Mouse (Mus musculus) spleen, postnatal 4 days (tissue): ENCODE results near the gene Smn1.
"Not testable (repeated sequence)": the region's sequence is repeated elsewhere in the genome, so short reads cannot be mapped to it uniquely, and the experiment has no call there.

Experiments
- DNase-seq, 2 experiments: peaks; one replicate each; pipeline ENCODE4 v3.0.0; 2022; ENCODE audit warnings: low spot score in 2 of 2

Gene Smn1

DNA sequence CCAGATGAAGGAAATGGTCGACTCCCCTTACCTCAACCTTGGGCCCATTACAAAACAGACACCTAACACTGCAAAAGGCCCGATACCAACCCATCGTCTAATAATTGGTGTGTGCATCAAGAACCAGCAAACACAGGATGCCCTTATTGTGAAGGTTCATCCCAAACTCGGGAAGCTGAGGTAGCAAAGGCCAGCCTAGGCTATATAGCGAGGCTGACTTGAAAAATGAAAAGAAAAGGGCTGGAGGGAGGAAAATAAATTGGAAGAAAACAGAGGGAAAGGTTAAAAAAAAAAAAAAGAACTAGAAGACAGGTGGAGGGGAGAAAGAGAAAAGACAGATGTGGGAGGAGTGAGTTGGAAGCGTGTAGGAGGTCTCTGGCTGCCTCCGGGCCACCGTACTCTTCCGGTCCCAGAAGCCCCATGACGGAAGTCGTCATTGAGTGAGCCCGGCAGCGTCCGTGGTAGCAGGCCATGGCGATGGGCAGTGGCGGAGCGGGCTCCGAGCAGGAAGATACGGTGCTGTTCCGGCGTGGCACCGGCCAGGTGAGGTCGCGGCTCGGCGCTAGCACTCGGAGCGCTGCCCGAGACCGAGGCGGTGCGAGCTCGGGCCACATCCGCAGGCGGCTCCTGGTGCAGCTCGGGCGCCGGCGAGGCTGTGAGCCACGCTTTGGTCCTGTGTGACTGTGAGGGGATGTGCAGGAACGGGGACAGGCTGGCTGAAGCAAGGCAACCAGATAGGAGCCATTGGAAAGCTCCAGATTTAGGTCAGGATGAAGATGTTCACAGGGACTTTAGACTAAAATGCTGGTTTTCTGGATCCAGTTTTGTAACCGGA lies at the start of gene Smn1:
Smn1 (plus strand) TSS at position 430 of the 835 bp plus-strand sequence.
- peak; percentile 83 to 91 for DNase-seq

DNA sequence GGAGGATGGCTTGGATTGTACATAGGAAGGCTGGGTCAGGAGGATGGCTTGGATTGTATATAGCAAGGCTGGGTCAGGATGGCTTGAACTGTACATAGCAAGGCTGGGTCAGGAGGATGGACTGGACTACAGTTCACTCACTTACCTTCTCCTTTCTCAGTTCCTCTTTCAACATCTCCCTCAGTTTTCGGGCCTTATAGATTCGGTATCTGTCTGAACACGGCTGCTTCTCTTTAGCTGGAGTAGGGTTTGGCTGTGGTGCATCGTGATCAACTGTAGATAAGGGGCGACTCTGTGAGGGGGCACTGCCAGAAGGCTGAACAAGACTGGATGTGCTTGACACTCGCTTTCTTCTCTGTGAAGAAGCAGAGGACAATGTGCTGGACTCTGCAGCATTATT lies 25.8 kb upstream of the Smn1 start:
- peak in 1 of 2 experiments; percentile 8 for DNase-seq

DNA sequence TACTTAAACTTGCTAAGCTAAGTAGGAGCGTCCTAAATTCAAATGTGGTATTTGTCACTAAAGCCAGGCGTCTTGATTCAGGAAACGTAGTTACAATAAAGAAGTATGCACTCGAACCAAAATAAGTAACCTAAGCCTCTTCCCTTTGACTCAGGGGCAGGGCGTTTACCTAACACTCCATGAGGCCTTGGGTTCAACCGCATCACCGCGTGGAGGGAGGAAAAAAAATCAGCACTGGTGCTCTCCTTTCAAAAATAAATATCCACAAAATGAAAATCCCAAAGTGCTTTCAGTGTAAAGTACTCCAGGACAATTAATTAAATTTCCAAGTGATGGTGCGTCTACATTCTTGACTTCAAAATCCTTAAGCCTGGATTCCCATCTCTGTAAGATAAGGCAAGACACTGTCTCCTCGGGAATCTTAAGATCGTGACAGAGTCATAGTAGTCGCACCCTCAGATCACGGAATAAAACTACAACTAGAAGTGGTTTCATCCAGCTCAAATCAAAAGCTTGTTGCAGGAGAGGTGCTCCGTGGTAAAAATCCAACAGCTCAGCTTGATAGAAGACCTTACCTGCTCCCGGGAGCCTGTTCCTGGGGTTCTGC lies 21.5 kb upstream of the Smn1 start:
- peak in 1 of 2 experiments; percentile 55 for DNase-seq

DNA sequence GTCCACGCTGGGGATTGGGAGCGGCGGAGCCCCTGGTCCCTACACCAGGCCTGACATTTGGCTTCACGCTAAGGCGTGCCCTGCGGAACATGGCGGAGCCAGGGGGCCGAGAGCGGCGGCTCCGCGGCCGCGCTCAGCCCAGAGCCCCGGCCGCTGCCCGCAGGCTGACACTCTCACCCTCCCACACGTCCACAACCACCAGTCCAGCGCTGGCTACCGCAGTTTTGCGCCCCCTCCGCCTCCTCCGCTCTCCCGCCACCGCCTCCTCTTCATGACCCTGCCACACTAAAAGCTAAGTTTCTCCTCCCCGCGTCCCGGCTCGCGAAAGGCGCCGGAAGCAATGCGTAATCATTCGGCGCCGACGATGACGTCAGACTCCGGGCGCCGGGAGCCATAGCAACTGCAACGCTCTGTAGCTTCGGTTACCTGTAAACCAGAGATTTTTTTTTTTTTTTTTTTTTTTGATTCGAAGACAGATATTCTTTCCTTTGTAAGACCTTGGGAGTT lies 20.9 kb upstream of the Smn1 start, which contains the start of gene Bdp1:
Bdp1 (minus strand) TSS at position 323 of the 507 bp plus-strand sequence.
- DNase-seq = peak; percentile 91 to 98

DNA sequence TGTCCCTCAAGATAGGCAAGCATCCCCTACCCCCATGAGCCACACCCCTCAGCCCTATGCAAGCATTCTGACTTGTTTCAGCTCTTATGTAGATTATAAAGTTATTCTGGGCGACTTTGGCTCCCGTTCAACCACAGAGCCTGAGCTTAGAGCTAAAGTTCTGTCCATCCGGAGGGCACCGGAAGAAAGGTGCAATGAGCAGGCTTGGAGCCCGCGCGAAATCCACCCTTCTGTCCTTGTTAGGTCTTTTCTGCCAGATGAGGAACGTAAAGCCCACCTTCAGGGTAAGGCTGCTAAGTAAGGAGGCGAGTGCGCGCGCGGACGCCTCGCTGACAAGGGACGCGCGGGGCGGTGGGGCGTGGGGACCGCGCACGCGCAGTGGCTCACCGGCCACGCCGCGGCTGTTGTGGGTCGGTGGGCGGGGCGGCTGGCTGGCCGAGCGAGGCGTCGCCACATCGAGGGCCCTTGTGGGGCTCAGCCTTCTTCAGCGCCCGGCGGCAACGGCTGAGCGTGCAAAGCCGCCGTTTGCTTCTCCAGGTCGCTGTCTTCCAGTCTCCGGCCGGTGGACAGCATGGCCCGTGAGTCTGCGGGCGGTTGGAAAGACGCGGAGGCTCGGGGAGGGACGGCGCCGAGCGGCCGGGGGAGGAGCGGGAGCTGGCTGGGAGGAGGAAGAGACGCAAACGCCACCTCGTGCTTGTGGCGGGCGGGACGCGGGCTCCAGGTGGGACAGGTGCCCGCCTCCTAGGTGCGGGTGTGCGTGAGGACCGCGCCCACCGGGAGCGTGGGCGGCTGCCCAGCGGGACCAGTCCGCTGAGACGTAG lies 16.8 kb upstream of the Smn1 start, which contains the start of gene Serf1:
Serf1 (plus strand) TSS at position 361 of the 821 bp plus-strand sequence.
- DNase-seq = peak; percentile 73 to 86

DNA sequence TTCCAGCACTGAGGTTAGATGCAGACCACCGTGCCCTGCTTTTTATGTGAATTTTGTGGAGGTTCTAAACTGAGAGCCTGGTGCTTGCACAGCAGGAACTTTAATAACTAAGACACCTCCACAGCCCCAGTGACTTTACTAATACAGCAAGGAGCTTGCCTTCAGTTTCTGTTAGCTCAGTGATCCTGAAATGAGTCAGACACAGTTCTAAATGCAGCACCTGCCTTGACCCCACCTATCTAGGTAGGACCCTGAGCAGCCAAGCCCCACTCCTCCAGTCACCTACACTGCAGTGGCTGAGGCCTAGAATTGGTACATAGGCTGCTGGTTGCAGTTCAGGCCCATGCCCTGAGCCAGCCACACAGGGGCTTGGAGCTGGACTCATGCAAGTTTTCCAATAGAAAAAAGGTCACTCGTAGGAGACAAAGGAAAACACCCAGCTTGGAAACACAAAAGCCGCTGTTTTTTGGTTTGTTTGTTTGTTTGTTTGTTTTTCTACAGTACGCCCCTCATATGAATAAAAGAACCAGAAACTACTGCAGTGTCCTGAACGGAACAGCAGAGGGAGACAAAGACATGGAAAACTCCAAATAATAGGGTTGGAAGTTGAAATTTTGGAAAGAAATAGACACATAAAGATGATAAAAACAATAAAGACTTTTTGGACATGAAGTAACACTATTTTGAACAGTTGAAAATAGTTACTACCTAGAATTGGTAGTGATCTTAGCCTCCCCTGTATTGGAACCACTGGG lies 12.3 kb upstream of the Smn1 start:
- peak in 1 of 2 experiments; percentile 45 for DNase-seq

DNA sequence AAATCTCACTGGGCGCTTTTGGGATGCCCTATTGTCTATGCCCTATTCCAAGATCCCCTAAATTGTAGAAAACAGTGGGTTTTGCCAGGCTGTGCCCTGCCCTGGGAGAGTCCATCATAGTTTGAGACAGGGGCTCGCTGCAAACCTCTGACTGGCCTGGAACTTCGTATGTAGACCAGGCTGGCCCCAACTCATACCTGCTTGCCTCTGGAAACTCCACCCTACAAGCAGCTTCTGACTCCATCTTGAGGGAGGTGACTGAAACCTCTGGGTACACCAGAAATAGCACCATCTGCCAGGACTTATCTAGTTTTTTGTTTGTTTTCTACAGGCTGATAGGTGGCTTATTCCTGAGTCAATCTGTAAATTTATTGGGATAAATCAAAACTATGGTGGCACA lies 682 bp upstream of the Smn1 start:
- DNase-seq = no peak

DNA sequence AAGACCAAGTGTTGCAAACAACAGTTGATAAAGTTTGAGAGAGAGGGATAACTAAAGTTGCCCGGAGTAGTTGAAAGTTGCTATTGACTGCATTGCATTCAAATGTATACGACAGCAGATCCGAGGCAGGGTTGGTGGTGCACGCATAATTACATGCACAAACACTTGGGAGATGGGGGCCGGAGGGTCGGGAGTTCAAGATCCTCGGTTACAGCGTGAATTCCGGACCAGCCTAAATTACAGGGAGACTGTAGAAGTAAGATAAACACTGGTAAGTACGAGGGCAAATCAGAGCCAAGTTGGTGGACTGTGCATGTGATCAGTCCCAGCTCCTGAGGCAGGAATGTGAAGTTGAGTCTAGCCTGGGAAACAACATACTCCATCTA lies 599 bp downstream of the Smn1 start:
- no peak for DNase-seq

DNA sequence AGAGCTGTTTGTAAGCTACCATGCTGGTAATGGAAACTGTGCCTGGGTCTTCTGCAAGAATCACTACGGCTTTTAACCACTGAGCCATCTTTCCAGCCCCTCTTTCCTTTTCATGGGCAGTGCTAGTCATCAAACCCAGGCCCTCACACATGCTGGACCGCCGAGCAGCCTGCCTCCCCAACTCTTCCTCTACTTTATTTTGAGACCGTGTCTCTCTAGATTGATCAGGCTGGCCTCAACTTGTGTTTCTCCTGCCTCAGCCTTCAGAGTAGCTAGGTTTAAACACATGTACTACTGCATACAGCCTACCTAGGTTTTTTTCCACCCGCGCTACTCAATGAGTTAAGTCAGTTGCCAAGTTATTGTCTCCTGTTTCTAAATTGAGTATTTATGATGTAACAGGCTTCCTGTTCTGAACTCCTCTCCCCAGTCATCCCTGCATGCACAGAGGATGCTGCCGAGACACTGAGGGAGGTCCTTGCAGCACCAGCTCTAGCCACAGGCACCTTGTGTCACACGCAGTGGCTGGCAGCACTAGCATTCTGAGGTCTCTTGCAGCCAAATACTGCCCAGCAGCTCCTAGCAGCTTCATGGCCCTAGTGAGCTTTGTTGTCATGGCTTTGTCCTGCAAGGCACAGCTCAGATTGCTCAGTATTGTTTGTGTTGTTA lies 17.1 kb downstream of the Smn1 start:
- no peak for DNase-seq

DNA sequence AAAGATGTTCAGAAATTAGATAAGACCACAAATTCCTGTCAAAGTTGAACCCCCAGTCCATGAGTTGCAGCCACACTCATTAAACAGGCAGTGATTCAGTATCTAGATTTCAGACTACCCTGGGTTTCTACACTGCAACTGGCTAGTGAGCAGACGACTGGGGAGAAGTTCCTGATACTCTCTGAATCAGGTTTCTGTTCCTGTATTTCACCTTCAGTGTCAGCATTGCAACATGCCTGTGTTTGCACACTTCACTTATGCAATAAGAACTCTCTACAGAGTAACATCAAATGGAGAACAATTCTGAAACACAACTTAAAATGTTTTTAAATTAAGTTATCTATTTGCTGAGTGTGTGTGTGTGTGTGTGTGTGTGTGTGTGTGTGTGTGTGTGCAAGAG lies 28.0 kb downstream of the Smn1 start:
- peak in 1 of 2 experiments; percentile 24 for DNase-seq

DNA sequence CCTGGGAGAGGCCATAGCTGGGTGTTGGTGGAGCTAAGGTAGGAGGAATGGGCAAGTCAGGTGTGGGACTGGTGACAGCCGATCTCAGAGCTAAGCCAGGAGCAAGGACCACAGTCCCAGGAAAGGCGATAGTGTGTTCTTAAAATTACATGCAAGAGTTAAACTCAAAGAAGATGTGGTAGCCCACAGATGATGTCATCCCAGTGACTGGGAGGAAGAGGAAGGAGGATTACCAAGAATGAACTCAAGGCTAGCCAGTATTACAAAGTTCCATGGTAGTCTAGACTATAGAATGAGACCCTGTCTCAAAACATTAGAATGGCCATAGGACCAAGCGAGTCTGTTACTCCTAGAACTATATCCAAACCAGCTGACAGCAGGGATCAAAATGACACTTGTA lies 32.0 kb downstream of the Smn1 start:
- no peak for DNase-seq

DNA sequence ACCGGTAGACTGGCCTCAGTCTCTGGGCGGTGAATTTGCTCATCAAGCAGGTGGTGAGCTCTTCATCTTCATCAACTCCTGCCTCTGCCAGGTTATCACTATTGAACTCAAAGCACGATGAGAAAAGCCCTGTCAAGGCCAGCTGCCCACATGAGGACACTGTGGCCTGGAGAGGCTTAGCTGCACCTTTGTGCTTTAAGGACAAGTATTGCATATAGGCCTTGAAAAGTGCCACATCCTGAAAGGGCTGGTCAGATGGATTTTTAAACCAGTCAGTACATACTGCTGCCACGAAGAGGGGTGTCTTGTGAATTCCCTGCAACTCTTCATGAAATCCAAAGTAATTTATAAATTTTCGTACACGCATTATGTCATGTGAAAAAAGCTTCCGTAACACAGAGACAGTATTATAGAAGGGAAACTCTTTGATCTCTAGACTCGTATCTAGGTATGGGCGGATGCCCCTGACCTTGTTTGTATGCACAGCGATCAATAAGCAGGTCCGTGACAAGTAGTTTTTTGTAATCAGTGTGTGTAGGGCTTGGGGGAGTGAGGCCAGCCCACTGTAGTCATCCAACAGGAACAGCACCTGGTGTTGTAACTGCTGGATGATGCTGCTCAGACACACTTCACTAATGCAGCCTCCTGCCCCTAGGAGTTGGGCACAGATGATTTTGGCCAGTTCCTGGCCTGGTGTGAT lies 36.7 kb downstream of the Smn1 start:
- not testable (repeated sequence) for DNase-seq

DNA sequence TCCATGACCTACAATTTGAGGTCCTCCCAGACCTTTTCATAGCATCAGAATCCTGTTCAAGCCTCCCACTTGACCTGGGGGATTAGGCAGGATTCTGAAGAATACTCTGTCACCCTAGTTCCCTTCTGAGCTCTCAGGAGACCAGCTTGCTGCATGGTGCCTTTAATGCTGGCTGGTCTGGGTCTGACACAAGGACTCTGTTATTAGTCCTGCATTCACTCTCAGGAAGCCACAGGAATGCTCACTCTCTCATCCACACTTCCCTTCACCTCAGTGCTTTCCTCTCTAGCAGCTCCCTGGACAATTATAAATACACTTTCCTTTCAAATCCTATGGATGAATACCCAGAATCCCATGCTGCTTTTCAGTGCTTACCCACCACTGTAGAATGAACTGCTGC lies 37.8 kb downstream of the Smn1 start:
- not testable (repeated sequence) for DNase-seq

DNA sequence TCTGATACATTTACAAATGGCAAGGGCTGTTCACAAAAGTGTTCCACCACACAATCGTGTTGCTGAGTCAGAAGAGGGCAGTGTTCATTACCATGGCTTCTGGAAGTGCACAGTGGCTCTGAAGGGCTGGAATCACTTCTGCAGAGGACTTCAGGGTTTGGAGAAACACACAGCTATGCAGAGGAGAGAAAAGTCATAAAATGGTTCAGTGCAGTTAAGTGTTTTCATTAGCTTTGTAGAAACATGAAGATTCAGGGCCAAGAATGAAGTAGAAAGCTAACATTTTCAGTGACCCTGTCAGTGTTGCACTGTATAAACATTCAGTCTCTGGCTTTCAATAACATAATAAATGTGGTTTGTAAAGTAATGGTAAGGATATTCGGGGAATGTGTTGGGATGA lies 41.7 kb downstream of the Smn1 start:
- not testable (repeated sequence) for DNase-seq

DNA sequence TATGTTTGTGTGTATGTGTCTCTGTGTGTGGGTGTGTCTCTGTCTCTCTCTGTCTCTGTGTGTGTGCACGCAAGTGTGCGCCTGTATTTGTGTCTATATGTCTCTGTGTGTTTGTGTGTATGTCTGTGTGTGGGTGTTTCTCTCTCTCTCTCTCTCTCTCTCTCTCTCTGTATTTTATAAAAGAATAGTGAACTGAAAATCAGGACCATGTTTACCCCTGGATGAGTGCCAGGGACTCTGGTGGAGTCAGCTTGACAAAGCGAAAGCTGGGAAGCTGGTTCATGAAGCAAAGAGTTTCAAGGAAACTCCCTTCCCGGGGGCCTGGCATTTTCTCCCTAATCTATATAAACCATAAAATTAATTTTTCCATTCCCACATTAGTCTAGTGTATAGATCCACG lies 49.7 kb downstream of the Smn1 start:
- not testable (repeated sequence) for DNase-seq

DNA sequence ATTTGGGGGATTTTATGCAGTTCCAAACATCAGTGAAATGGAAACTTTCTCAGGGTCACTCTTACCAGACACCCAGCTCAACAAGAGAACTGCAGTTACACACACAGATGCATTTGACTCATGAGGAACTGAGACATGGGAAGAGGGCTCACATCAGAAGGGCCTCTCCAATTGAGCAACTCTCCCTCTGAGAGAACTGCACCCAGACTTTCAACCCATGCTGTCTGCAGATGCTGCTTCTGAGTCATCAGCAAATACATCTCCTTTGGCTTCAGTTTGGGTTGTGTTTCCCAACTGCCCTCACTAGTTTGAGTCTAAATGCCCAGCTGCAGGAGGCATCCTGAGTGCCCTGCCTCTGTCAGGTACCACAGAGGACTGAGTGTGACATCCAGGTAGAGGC lies 58.5 kb downstream of the Smn1 start:
- DNase-seq = not testable (repeated sequence)
